Mouse (Mus musculus) stomach, postnatal 0 days (tissue): Measurements from ENCODE around the gene C1qtnf1.

Experiments
- CTCF ChIP-seq: IDR thresholded peaks from 2 replicates; pipeline ENCODE4 v1.5.1; 2016; ENCODE audit warnings: antibody characterized with exemption, low read depth, mild to moderate bottlenecking, moderate library complexity
- EP300 ChIP-seq: optimal IDR thresholded peaks from 2 replicates; pipeline ENCODE3; 2016; ENCODE audit warnings: antibody characterized with exemption

DNA sequence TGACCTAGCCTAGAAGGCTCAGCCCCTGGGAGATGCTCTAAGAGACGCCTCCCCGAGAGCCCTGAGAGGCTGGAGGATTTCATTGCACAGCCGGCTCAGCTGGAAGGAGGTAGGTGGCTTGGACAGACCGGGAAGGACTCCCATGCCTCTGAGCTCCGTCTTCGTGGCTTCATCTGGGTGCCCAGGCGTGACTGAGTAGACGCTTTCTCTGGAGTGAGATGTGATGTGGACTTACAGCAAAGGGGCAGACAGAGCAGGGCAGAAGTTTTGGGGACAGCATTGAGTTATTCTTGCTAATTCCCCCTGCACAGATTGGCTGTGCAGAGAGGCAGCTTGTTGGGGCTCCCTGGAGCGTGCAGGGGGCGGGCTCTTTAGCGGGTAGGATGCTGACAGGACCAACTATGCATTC lies 461 bp downstream of the C1qtnf1 start:
- TF ChIP-seq CTCF (no peak), EP300 (no peak)
